Mouse (Mus musculus) adrenal gland, adult 2 months (tissue): Measurements from ENCODE around the gene Hdac11. TPM values are rescaled to one million over a fixed set of nuclear protein-coding genes. Genes with fewer than 3 reads are reported as not detected.
A peak's percentile ranks its signal among the peaks of the same experiment; 100 is the strongest.
"Not testable (repeated sequence)": the region's sequence is repeated elsewhere in the genome, so short reads cannot be mapped to it uniquely, and the experiment has no call there.

Experiments
- DNase-seq: peaks from one replicate; pipeline ENCODE4 v3.0.0; 2021
- polyA plus RNA-seq: library from polyadenylated mRNA; depleted of rRNA; stranded (reverse); fragments of >200 nt; gene quantifications from 2 replicates; pipeline ENCODE4 v1.2.3, GENCODE M21; 2012; rRNA removed
- total RNA-seq, 2 experiments: library from RNA; stranded (reverse); gene quantifications; 2 replicates each; pipeline ENCODE4 v1.2.3; 2021

Hdac11 gene
- total and polyA plus RNA-seq, 3 experiments, result 6.9 to 14.6 (median 8.1) TPM

DNA sequence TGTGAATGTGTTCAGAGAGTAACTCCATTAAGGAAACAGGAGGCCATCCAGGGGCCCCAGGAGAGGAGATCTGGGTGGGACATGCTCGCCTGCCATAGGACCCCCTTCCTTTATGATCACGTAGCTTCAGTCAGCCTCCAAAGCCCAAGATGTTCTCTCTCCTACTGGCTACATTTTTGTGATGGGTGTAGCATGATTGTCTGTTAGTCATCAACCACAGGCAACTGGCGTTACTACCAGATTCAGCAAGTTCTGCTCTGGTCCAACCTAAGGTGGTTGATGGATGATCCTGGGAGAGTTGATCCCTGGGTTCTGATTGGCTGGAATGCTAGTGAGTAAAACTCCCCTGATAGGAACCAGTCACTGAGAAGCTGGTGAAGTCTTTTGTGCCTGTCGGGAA lies 46.1 kb downstream of the Hdac11 start:
- DNase-seq, result no peak

DNA sequence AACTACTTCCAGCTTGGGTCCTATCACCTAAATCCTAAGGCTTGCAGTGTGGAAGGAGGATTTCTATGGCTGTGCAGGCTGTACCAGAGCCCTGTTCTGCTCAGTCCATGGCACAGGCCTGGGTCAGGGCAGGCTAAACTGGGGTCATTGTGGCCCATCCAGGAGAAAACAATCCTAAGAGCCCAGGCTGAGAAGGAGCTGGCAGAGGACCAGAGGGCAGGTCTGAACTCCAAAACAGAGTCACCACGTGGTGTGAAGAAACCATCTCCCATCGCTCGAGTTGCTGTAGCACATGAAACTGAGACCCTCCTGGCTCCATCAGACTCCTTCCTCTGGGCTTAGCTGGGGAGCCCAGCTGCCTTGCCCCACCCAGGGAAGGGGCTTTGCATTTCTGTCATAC lies 48.9 kb downstream of the Hdac11 start:
- DNase-seq, result no peak

GRCm38 (mm10) chr6:91205791-91206190 lies 49.3 kb downstream of the Hdac11 start:
- peak; percentile 67 for DNase-seq

DNA sequence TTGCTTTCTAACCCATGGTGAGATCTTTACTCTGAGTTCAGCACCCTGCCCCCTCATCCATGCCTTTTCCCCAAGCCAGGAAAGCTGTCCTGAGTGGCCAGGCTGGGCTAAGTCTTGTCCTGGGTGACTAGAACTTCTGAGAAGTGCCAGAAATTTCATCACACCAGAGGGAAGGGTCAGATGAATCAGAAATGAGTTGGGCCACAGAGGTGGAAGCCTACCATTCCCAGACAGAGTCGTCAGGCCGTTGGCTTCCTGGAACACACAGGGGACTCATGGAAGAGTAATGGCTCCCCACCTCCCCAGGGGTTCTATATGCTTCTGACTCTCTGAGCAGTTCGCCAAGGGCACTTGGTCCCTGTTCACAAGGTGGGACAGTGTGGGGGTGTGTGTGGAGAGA lies 51.0 kb downstream of the Hdac11 start:
- DNase-seq, result peak; percentile 55

GRCm38 (mm10) chr6:91209780-91210179 lies 53.3 kb downstream of the Hdac11 start:
- DNase-seq, result no peak

GRCm38 (mm10) chr6:91210852-91211251 lies 54.4 kb downstream of the Hdac11 start:
- no peak for DNase-seq

DNA sequence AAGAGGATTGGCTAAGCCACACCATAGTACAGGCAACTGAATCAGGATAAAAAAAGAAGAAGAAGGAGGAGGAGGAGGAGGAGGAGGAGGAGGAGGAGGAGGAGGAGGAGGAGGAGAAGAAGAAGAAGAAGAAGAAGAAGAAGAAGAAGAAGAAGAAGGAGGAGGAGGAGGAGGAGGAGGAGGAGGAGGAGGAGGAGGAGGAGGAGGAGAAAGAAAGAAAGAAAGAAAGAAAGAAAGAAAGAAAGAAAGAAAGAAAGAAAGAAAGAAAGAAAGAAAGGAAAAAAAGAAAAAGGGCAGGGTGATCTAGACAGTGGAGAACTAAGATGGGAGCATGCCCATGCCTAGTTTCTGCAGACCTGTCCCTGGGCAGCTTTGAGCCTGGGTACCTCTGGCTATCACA lies 55.7 kb downstream of the Hdac11 start, which contains the start of gene Fbln2:
Fbln2 (plus strand) TSS at position 301 of the 400 bp plus-strand sequence.
- DNase-seq, result not testable (repeated sequence)

DNA sequence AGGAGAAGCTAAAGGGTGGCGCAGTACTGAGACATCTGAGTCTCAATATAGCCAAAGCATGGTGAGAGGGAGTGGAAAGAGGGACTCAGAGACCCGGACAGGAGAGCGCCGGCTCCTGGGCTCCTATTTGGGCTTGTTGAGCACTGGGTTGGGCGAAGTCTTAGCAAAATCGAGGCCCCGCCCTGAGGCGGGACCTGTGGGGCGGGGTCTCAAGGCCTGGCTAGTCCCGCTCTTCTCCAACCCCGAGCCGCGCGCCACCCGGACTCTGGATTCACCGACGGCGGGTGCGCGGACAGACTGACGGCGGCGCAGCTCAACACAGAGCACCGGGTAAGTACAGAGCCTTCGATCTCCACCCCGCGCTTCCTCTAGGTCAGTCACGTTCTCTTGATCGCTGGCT lies 56.1 kb downstream of the Hdac11 start:
- peak; percentile 58 for DNase-seq

DNA sequence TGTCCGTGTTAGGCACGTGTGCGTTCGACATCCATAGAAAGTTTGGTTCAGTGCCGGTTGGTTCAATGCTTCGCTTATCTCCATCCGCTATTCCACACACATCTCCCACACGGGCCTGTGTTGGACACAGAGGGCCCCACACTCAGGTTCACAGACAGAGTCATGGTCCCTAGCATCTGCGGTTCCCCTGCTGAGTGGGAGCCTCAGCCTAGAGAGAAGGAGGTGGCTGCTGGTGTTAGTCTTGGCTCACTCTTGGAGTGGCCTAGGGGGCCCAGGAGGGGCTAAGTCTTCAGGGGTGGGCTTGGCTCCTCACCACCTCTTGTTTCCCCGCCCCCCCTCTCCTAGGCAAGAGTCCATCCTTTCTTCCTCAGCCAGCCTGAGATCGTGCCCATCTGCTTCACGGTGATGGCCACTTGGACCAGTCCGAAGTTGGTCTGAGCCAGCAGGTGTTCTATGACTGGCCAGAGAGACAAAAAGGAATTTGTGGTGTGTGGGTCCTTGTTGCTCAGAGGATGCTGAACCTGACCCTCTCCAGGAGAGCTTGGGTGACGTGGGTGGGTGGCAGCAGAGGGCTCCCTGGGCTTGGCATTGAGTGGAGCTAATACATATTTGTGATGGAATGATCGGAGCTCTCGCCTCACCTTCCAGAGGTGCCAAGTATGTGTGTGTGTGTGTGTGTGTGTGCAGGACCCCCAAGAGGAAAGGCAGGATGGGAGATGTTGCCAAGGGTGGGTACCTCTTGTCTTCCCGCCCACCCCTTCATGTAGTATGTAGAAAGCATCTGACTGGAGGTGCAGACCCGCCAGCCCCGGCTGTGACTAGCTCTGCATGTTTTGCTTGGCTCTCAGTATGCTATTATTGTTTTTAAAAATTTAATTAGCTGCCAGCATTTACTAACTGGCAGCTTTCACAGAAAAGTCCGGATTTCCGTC lies 57.1 kb downstream of the Hdac11 start:
- DNase-seq, result no peak

DNA sequence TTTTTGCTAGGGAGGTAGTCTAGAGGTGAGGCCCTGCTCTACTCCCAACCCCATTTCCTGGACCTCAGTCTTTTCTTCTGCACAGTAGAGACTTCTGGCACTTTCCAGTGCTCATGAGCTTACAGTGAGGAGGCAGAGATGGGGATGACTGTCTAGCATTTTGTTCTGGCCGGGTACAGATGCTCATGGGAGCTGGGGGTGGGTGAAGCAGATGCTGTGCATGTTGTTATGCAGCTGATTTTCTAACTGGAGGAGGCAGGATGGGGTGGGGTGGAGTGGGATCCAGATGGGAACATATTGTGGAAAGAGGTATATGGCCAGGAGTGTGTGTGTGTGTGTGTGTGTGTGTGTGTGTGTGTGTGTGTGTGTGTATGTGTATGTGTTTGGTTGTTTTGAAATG lies 59.0 kb downstream of the Hdac11 start:
- DNase-seq, result no peak

DNA sequence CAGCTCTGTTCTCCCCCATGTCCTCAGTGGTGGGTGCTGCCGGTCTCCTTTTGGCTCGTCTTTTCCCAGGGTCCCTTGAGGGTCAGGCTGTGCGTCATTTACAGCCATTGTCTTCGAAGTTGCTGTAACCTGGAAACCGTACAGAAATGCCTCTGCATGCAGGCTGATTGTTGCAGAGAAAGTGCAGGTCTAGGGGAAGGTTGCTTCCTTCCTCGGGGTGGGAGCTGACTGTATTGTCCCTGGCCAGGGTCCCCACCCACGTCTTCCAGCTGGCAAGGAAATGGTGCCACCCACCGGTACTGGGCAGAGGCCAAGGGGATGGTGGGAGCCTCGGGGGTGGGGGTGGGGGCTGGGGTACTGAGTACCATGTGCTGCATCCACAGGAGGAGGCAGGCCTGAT lies 62.0 kb downstream of the Hdac11 start:
- DNase-seq, result no peak

- no peak for DNase-seq
Measured at GRCm38 (mm10) chr6:91218871-91219270, 62.4 kb downstream of the Hdac11 start.

- no peak for DNase-seq
Measured at GRCm38 (mm10) chr6:91220062-91220461, 63.6 kb downstream of the Hdac11 start.

DNA sequence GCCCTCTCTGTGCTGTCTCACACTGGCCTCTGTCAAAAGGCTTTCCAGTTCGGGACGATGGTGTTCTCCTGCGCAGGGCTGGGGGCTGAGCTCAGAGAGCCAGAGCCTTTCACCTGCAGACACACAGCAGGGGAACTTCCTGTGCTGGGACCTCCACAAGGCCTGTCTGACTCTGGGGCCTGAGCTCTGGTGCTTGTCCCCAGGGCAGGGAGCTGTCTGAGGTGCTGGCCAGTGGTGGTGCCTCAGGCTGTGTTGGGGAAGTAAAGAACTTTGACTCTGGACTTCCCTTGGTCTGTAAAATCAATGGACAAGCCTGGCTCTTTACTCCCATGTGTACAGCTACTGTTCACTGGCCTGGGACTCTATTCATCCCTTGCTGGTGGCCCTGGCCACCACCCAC lies 64.6 kb downstream of the Hdac11 start:
- DNase-seq, result no peak

GRCm38 (mm10) chr6:91222694-91223346 lies 66.4 kb downstream of the Hdac11 start:
- DNase-seq, result no peak

Other genes starting within 250 kb of the Hdac11 start
- gene Iqsec1, start 168.0 kb upstream of the Hdac11 start, total RNA-seq, result 100 to 1,000 TPM; 101 to 123 TPM
- gene Iqsec1, start 168.0 kb upstream of the Hdac11 start, polyA plus RNA-seq, result 168 and 171 TPM in 2 replicates
- 1 to 10 TPM; 4.1 to 4.5 TPM for gene Nup210, start 39.8 kb upstream of the Hdac11 start, total RNA-seq
- 6.3 and 6.7 TPM in 2 replicates for gene Nup210, start 39.8 kb upstream of the Hdac11 start, polyA plus RNA-seq
- gene Fbln2, start 55.8 kb downstream of the Hdac11 start, total RNA-seq, result 10 to 100 TPM in 1 of 2 experiments, 1 to 10 TPM in 1; 9.7 to 17.9 TPM
- 22.7 and 26.6 TPM in 2 replicates for gene Fbln2, start 55.8 kb downstream of the Hdac11 start, polyA plus RNA-seq